Mouse (Mus musculus) central nervous system, embryonic 18 days (tissue): ENCODE results near the gene Zfp979. TPM values are rescaled to one million over a fixed set of nuclear protein-coding genes. Genes with fewer than 3 reads are reported as not detected.

ENCODE experiments used
- polyA plus RNA-seq: library from polyadenylated mRNA; depleted of rRNA; stranded (reverse); fragments of >200 nt; gene quantifications from 2 replicates; pipeline ENCODE4 v1.2.3, GENCODE M21; 2012; rRNA removed

The Zfp979 gene
- 1.1 and 1.3 TPM in 2 replicates for polyA plus RNA-seq

DNA sequence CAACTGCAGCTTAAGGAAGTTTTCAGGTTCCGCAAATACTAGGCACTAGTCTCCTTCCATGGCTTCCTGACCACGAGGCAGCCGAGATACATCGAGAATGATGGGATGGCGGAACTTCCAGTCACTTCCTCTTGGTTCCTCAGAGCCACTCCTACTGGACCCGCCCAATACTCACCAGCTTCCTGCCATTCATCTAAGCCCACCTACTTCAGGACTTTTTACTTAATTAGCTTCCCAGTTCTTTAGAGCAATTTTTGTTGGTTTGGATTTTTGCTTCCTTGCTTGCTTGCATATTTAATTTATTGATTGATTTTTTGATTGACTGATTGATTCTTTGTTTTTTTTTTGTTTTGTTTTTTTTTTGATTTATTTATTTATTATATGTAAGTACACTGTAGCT is at the start of gene Zfp979:
TSS of gene Zfp979 (minus strand) at position 101 of the 400 bp plus-strand sequence.

Other genes with a start within 250 kb of the Zfp979 start
- gene Zfp982, start 150.1 kb downstream of the Zfp979 start, polyA plus RNA-seq: 1.6 and 2.4 TPM in 2 replicates
- gene Gm16503, start 102.3 kb downstream of the Zfp979 start, polyA plus RNA-seq: 1.1 and 1.4 TPM in 2 replicates
- 0.04 and 0.11 TPM in 2 replicates for gene Zfp985, start 89.2 kb downstream of the Zfp979 start, polyA plus RNA-seq
- gene Zfp534, start 60.0 kb upstream of the Zfp979 start, polyA plus RNA-seq: not detected in 2 replicates
- 4.3 and 4.5 TPM in 2 replicates for gene Zfp984, start 167.3 kb upstream of the Zfp979 start, polyA plus RNA-seq
- gene Zfp933, start 205.9 kb upstream of the Zfp979 start, polyA plus RNA-seq: 8.0 and 8.9 TPM in 2 replicates
- gene Miip, start 226.3 kb upstream of the Zfp979 start, polyA plus RNA-seq: 79.9 and 80.4 TPM in 2 replicates
- 7.8 and 8.5 TPM in 2 replicates for gene Fv1, start 226.5 kb upstream of the Zfp979 start, polyA plus RNA-seq